Mouse (Mus musculus): ENCODE measurements around the gene Alpk1. TPM values are rescaled to one million over a fixed set of nuclear protein-coding genes. Genes with fewer than 3 reads are reported as not detected.

Alpk1 gene
- polyA plus RNA-seq, 1 experiment from 2014 or later, result 0.85 TPM

DNA sequence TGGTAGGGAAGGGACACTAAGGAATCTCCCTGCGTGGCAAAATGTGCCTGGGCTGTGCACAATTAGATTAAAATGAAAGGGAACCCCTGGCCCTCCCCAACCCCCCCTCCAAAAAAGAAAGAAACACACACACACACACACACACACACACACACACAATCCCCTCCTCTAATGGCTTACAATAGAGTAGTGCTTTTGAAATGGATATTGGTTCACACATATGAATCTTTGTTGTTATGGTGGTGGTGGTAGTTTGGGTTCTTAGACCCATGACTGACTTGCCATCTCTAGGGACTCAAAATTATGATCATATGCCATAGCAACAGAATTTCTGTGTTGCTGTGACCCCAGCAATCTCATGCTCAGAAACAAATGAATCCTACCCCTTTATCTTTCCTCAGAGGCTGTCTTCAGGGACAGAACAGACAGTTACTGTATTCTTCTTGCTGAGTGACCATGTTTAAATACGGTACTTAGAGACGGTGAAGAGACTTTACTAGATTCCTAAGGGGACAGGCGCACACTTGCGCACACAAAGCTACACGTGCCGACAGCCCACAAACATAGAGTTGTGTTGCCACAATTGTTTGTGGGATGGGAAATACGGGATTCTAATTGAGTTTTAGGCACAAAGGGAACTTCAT, 73.8 kb downstream of the Alpk1 start:
- 78% methylated on average over 8 of the region's 8 CpGs for WGBS
- TF ChIP-seq CTCF (IDR thresholded peaks at IDR 0.05; ENCODE audit: low read depth), result no peak
- Histone ChIP-seq H3K9me3 (ENCODE audit: control insufficient read depth) (no peaks in the 10 kb centered on the region), H3K4me3 (ENCODE audit: low read depth, low read length) (no peak overlapping the region), H3K27me3 (replicated peaks; ENCODE audit: control insufficient read depth, insufficient read depth, low read length) (no peaks in the 10 kb centered on the region), H3K4me1 (replicated peaks; ENCODE audit: control insufficient read depth, insufficient read depth, low read length) (no peaks in the 10 kb centered on the region), H3K36me3 (ENCODE audit: control insufficient read depth, insufficient read depth) (no peaks in the 10 kb centered on the region), H3K4me2 (replicated peaks; ENCODE audit: low read depth) (peak overlapping the region; percentile 47; the same call in 1 of the 2 replicates), H3K27ac (ENCODE audit: low read depth, low read length) (no peak overlapping the region), H3K9ac (ENCODE audit: low read depth, low read length) (no peak overlapping the region)
- no peak for ATAC-seq

DNA sequence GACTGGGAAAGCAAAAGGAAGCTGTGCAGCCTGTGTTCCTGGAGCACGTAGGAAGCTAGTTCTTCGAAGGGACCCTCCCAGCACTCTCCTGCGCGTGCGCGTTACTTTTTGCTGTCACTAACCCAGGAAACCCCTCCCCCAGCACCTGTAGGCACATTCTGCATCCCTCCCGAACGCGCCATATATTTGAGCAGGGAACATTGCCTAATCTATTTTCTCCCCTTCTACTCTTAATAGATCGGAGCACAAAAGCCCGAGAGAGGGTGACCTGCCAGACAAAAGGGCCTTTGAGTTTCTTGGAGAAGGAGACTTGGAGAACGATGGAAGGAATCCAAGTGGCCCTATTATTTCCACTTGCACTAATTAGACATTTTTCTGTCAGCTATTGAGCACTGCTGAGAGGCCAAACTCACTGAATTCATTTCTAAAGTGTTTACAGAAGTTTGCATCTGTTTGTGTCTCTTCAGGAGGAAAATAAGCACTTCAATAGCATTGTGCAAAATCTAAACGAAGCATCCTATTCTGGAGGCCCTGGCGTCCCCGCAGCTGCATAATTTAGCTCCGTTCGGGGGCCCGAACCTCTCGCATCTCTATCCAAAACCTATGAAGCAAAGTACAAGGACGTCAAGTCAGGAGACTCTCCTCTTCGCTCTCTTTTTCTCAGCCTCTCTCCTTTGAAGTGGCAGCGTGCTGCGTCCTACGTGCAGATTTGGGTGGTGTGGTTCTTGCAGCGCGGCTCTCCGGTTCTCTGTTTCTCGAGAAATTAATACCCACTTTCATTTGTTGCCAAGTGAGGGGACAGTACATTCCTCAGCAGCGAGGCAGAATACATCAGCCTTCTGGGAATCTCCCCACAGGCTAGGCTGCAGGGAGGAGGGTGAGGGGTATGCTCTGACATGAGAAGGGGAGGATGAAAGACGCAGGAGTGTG, 74.5 kb downstream of the Alpk1 start:
- Histone ChIP-seq H3K4me2 (replicated peaks; ENCODE audit: low read depth) (peak overlapping the region; percentile 47), H3K9ac (ENCODE audit: low read depth, low read length) (no peak overlapping the region), H3K27ac (ENCODE audit: low read depth, low read length) (no peak overlapping the region), H3K27me3 (replicated peaks; ENCODE audit: control insufficient read depth, insufficient read depth, low read length) (no peaks in the 10 kb centered on the region), H3K9me3 (ENCODE audit: control insufficient read depth) (no peaks in the 10 kb centered on the region), H3K4me3 (ENCODE audit: low read depth, low read length) (no peak overlapping the region), H3K4me1 (replicated peaks; ENCODE audit: control insufficient read depth, insufficient read depth, low read length) (no peaks in the 10 kb centered on the region), H3K36me3 (ENCODE audit: control insufficient read depth, insufficient read depth) (no peaks in the 10 kb centered on the region)
- ATAC-seq, result no peak
- no peak for TF ChIP-seq CTCF (IDR thresholded peaks at IDR 0.05; ENCODE audit: low read depth)
- 24% methylated on average over 30 of the region's 30 CpGs for WGBS

DNA sequence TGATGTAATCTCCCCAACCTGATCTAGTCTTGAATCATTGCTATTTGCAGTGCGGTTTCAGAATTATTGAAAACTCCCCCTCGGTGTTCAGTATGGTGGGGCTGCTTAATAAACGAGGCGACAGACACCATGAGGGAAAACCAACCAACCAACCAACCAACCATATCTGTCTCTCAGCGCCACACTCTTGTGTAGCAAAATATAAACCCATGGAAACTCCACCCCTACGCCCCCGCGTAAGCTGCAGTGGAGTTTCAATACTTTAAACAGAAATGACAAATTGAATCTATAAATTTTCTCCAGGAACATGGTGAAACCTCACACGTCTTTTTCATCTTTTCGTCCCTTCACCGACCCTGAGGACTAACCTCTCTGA, 75.2 kb downstream of the Alpk1 start:
- Histone ChIP-seq H3K27me3 (replicated peaks; ENCODE audit: control insufficient read depth, insufficient read depth, low read length) (no peaks in the 10 kb centered on the region), H3K4me1 (replicated peaks; ENCODE audit: control insufficient read depth, insufficient read depth, low read length) (no peaks in the 10 kb centered on the region), H3K36me3 (ENCODE audit: control insufficient read depth, insufficient read depth) (no peaks in the 10 kb centered on the region), H3K4me3 (ENCODE audit: low read depth, low read length) (no peak overlapping the region), H3K27ac (ENCODE audit: low read depth, low read length) (no peak overlapping the region), H3K9ac (ENCODE audit: low read depth, low read length) (no peak overlapping the region), H3K4me2 (replicated peaks; ENCODE audit: low read depth) (peak overlapping the region; percentile 44; the same call in 1 of the 2 replicates), H3K9me3 (ENCODE audit: control insufficient read depth) (no peaks in the 10 kb centered on the region)
- TF ChIP-seq CTCF (IDR thresholded peaks at IDR 0.05; ENCODE audit: low read depth), result no peak
- 74% methylated on average over 11 of the region's 11 CpGs for WGBS
- no peak for ATAC-seq

DNA sequence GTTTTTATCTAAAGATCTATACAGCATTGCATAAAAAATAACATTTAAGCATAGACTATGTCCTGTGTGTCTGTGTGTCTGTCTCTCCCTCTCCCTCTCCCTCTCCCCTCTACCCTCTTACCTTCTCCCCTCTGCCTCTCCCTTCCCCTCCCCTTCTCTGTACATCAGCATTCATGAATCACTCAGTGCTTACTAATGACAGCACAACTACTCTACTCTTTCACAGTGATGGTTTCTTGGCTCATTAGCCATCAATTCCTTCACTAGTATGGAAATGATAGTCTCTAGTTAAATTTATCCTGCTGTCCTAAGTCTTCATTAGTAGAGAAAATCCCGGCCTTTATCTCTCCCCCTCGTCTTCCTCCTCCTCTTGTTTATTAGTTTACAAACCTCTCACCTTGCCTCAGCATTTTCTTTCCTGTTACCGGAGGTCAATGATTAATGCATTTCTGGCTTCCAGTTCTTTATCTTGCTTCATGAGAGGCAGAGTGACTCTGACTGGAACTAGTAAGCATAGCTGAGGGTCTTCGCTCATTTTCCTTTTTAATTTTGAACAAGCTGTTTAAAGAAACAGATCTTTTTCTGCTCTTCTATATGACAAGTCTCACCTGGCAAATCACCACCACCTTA, 79.0 kb downstream of the Alpk1 start:
- Histone ChIP-seq H3K4me1 (replicated peaks; ENCODE audit: control insufficient read depth, insufficient read depth, low read length) (no peaks in the 10 kb centered on the region), H3K27ac (ENCODE audit: low read depth, low read length) (no peak overlapping the region), H3K4me3 (ENCODE audit: low read depth, low read length) (no peak overlapping the region), H3K9ac (ENCODE audit: low read depth, low read length) (no peak overlapping the region), H3K36me3 (ENCODE audit: control insufficient read depth, insufficient read depth) (no peaks in the 10 kb centered on the region), H3K9me3 (ENCODE audit: control insufficient read depth) (no peaks in the 10 kb centered on the region), H3K4me2 (replicated peaks; ENCODE audit: low read depth) (no peak overlapping the region), H3K27me3 (replicated peaks; ENCODE audit: control insufficient read depth, insufficient read depth, low read length) (no peaks in the 10 kb centered on the region)
- no peak for ATAC-seq
- WGBS, result 58% methylated on average over 4 of the region's 4 CpGs
- no peak for TF ChIP-seq CTCF (IDR thresholded peaks at IDR 0.05; ENCODE audit: low read depth)

DNA sequence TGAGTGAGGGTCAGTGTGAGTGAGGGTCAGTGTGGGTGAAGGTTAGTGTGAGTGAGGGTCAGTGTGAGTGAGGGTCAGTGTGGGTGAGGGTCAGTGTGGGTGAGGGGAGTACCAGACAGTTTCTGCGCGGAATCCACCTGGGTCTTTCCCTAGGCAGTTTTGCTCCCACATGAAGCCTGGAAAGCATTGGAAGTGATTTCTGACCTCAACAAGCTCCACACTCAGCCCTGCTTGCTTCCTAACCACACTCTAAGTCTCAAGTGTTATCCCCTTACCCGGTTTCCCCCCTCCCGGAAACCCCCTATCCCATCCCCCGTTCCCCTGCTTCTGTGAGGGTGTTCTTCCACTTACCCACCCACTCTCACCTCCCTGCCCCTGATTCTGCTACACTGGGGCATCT, 81.7 kb downstream of the Alpk1 start:
- Histone ChIP-seq H3K4me1 (replicated peaks; ENCODE audit: control insufficient read depth, insufficient read depth, low read length) (no peaks in the 10 kb centered on the region), H3K27ac (ENCODE audit: low read depth, low read length) (no peak overlapping the region), H3K9me3 (ENCODE audit: control insufficient read depth) (no peaks in the 10 kb centered on the region), H3K4me3 (ENCODE audit: low read depth, low read length) (no peak overlapping the region), H3K9ac (ENCODE audit: low read depth, low read length) (no peak overlapping the region), H3K4me2 (replicated peaks; ENCODE audit: low read depth) (no peak overlapping the region), H3K36me3 (ENCODE audit: control insufficient read depth, insufficient read depth) (no peaks in the 10 kb centered on the region), H3K27me3 (replicated peaks; ENCODE audit: control insufficient read depth, insufficient read depth, low read length) (no peaks in the 10 kb centered on the region; the same call in 1 of the 2 replicates)
- no peak for ATAC-seq
- no peak for TF ChIP-seq CTCF (IDR thresholded peaks at IDR 0.05; ENCODE audit: low read depth)
- WGBS, result 86% methylated on average over 5 of the region's 5 CpGs

DNA sequence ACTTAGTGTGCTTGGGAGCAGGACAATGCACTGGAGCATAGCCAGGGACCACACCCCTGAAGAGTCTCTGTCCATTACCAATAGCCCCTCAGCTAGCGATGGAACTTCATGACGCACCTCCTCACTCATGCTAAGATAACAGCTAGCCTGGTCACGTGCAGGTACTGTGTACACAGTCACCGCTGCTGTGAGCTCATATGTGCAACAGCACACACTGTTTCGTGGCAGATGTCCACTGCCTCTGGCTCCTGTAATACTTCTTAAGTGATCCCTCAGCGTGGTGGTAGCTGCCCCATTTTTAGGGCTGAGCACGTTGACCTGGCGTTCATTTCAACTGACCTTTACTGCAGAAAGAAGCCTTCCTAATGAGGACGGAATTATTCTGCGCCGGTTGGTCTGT, 83.8 kb downstream of the Alpk1 start:
- Histone ChIP-seq H3K9ac (ENCODE audit: low read depth, low read length) (no peak overlapping the region), H3K4me1 (replicated peaks; ENCODE audit: control insufficient read depth, insufficient read depth, low read length) (no peaks in the 10 kb centered on the region), H3K27me3 (replicated peaks; ENCODE audit: control insufficient read depth, insufficient read depth, low read length) (no peaks in the 10 kb centered on the region; the same call in 1 of the 2 replicates), H3K9me3 (ENCODE audit: control insufficient read depth) (no peaks in the 10 kb centered on the region), H3K4me2 (replicated peaks; ENCODE audit: low read depth) (no peak overlapping the region), H3K36me3 (ENCODE audit: control insufficient read depth, insufficient read depth) (no peaks in the 10 kb centered on the region), H3K27ac (ENCODE audit: low read depth, low read length) (no peak overlapping the region), H3K4me3 (ENCODE audit: low read depth, low read length) (no peak overlapping the region)
- 0 out of 2 replicates have a peak, but pooled peaks have one; percentile 25 for ATAC-seq
- WGBS, result 61% methylated on average over 11 of the region's 11 CpGs
- TF ChIP-seq CTCF (IDR thresholded peaks at IDR 0.05; ENCODE audit: low read depth), result no peak

Measured in intestine, postnatal 0 days (tissue).